Mouse (Mus musculus) cerebellum, postnatal 25 days (tissue): ENCODE results near the gene Olfr649.

ENCODE experiments used
- DNase-seq, 2 experiments: peaks; one replicate each; pipeline ENCODE4 v3.0.0; 2021; ENCODE audit warnings: mixed read lengths in 2 of 2

Olfr649 gene

GRCm38 (mm10) chr7:104195885-104196284, at the start of gene Olfr649:
Olfr649 (minus strand) TSS chr7:104195985.
- DNase-seq: no peak

GRCm38 (mm10) chr7:104244287-104245181, 48.7 kb upstream of the Olfr649 start, which contains the start of gene Trim34a:
Trim34a (plus strand) TSS chr7:104244457.
- DNase-seq: no peak

- DNase-seq: no peak
These were observed 47.8 kb upstream of the Olfr649 start for GRCm38 (mm10) chr7:104243616-104244015.

GRCm38 (mm10) chr7:104240857-104241256, 45.1 kb upstream of the Olfr649 start:
- DNase-seq: no peak

GRCm38 (mm10) chr7:104231203-104231602, 35.4 kb upstream of the Olfr649 start:
- DNase-seq: no peak

GRCm38 (mm10) chr7:104218701-104219569, 23.1 kb upstream of the Olfr649 start, which contains the start of gene Trim6:
Trim6 (plus strand) TSS chr7:104218793.
- DNase-seq: peak; percentile 10 to 27

GRCm38 (mm10) chr7:104217881-104218280, 22.1 kb upstream of the Olfr649 start:
- DNase-seq: no peak

GRCm38 (mm10) chr7:104216011-104216535, 20.3 kb upstream of the Olfr649 start:
- DNase-seq: no peak

GRCm38 (mm10) chr7:104206197-104206596, 10.4 kb upstream of the Olfr649 start:
- DNase-seq: no peak

- peak in 1 of 2 experiments; percentile 38 for DNase-seq
These were observed 4.0 kb upstream of the Olfr649 start for GRCm38 (mm10) chr7:104199822-104200221.

- no peak for DNase-seq
These were observed 4.5 kb downstream of the Olfr649 start for GRCm38 (mm10) chr7:104191275-104191674.

GRCm38 (mm10) chr7:104183292-104183691, 12.5 kb downstream of the Olfr649 start, which contains the start of gene Olfr648:
Olfr648 (minus strand) TSS chr7:104183392.
- DNase-seq: no peak

GRCm38 (mm10) chr7:104179074-104179473, 16.7 kb downstream of the Olfr649 start:
- DNase-seq: no peak

GRCm38 (mm10) chr7:104178422-104179054, 17.2 kb downstream of the Olfr649 start:
- no peak for DNase-seq

GRCm38 (mm10) chr7:104175085-104175484, 20.7 kb downstream of the Olfr649 start:
- DNase-seq: no peak

GRCm38 (mm10) chr7:104169634-104170204, 26.1 kb downstream of the Olfr649 start:
- DNase-seq: no peak

GRCm38 (mm10) chr7:104167105-104167504, 28.7 kb downstream of the Olfr649 start:
- DNase-seq: no peak

GRCm38 (mm10) chr7:104150456-104150855, 45.3 kb downstream of the Olfr649 start, which contains the start of gene Ubqlnl:
Ubqlnl (minus strand) TSS chr7:104150556.
- no peak for DNase-seq

- no peak for DNase-seq
These were observed 52.6 kb downstream of the Olfr649 start, which contains the start of gene Ubqln3 for GRCm38 (mm10) chr7:104143179-104143578. Ubqln3 (minus strand) TSS chr7:104143279.
